Mouse (Mus musculus) hindbrain, postnatal 0 days (tissue): ENCODE measurements around the gene Rab3ip. TPM values are rescaled to one million over a fixed set of nuclear protein-coding genes. Genes with fewer than 3 reads are reported as not detected.

Experiments
- ATAC-seq: fragments of 200-750 bp; cut with Nextera tagmentation; 2 replicates; pipeline ENCODE4 v1.8.0; 2017; ENCODE audit warnings: mild to moderate bottlenecking, moderate TSS enrichment, moderate library complexity
- DNase-seq: peaks from one replicate; pipeline ENCODE4 v3.0.0-alpha.2; 2015; ENCODE audit warnings: low spot score
- H3K27ac ChIP-seq: fragments of 300-500 bp; sonication (generic); 2 replicates; pipeline ENCODE4 v1.5.1; 2014; ENCODE audit warnings: mild to moderate bottlenecking
- H3K27me3 ChIP-seq: fragments of 300-500 bp; sonication (generic); 2 replicates; pipeline ENCODE4 v1.6.1; 2014; ENCODE audit warnings: low read length, mixed read lengths; ENCODE audit not compliant: insufficient read depth
- H3K36me3 ChIP-seq: fragments of 300-500 bp; sonication (generic); 2 replicates; pipeline ENCODE4 v1.6.1; 2014; ENCODE audit warnings: low read length, mixed read lengths; ENCODE audit not compliant: insufficient read depth
- H3K4me1 ChIP-seq: fragments of 300-500 bp; sonication (generic); 2 replicates; pipeline ENCODE4 v1.6.1; 2014; ENCODE audit warnings: antibody characterized with exemption, low read length, mixed read lengths; ENCODE audit not compliant: insufficient read depth
- H3K4me2 ChIP-seq: fragments of 300-500 bp; sonication (generic); 2 replicates; pipeline ENCODE4 v1.6.1; 2014; ENCODE audit warnings: low read depth, mild to moderate bottlenecking, low read length, moderate library complexity, mixed read lengths
- H3K4me3 ChIP-seq: fragments of 300-500 bp; sonication (generic); 2 replicates; pipeline ENCODE4 v1.5.1; 2014; ENCODE audit warnings: low read length
- H3K9ac ChIP-seq: fragments of 300-500 bp; sonication (generic); replicated peaks from 2 replicates; pipeline ENCODE4 v1.6.1; 2014; ENCODE audit warnings: mild to moderate bottlenecking, low read length, moderate library complexity, mixed read lengths
- H3K9me3 ChIP-seq: fragments of 300-500 bp; sonication (generic); 2 replicates; pipeline ENCODE4 v1.6.1; 2016; ENCODE audit warnings: low read length, mixed read lengths
- CTCF ChIP-seq: IDR thresholded peaks from 2 replicates; pipeline ENCODE4 v1.5.1; 2016; ENCODE audit warnings: antibody characterized with exemption, control low read depth, low read depth
- WGBS: fragments of 180-500 bp; shearing (Covaris S2); extraction: QIAGEN DNeasy Blood & Tissue Kit; methylation state at CpG from one replicate; pipeline ENCODE4 v1.1.7; 2014; 5-methylcytosine and 5-hydroxymethylcytosine counted together
- polyA plus RNA-seq: library from polyadenylated mRNA; unstranded; fragments of >200 nt; fragmentation: Nextera tagmentation; extraction: Ambion mirVana; gene quantifications from 2 replicates; pipeline ENCODE4 v1.2.1, GENCODE M21; 2015
- total RNA-seq: library from RNA; depleted of rRNA; stranded (reverse); fragments of >200 nt; gene quantifications from 2 replicates; pipeline ENCODE4 v1.2.3, GENCODE M21; 2014

Gene Rab3ip
- total and polyA plus RNA-seq, 2 experiments from 2014 or later, result 38.7 to 134 TPM

DNA sequence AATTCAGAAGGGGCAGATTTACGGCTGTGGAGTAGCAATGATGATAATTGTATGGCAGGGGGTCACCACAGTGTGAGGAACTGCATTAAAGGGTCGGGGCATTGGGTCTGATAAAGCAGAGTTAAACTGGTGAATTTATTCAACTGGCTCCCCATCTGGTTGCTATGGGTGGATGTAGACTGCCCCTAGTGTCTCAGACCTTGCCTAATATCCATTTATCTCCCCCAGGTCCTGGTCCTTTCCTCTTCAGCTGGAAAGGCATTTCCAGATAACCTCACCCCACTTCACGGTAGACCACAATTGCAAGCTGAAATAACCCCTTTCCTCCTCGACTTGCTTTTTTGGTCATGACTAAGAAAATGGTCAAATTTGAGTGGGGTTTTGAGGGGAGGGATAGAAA is 26.9 kb upstream of the Rab3ip start:
- no peak for DNase-seq
- TF ChIP-seq CTCF, result no peak
- Histone ChIP-seq H3K27ac (no peak overlapping the region), H3K4me2 (no peak overlapping the region), H3K4me3 (no peak overlapping the region), H3K9ac (no peak overlapping the region), H3K9me3 (no peaks in the 10 kb centered on the region), H3K27me3 (no peaks in the 10 kb centered on the region), H3K4me1 (no peaks in the 10 kb centered on the region), H3K36me3 (no peaks in the 10 kb centered on the region)
- 64% methylated on average over 4 of the region's 4 CpGs for WGBS
- ATAC-seq, result no peak

- no peaks in the 10 kb centered on the region for H3K27me3 ChIP-seq
- no peak within 1 kb of the TSS for H3K4me2 ChIP-seq
- no peak within 1 kb of the TSS for H3K4me3 ChIP-seq
- no peak for TF ChIP-seq CTCF
- no peaks in the 10 kb centered on the region for H3K4me1 ChIP-seq
- no peaks in the 10 kb centered on the region for H3K9me3 ChIP-seq
- no peaks in the 10 kb centered on the region for H3K36me3 ChIP-seq
- no peak within 1 kb of the TSS for H3K27ac ChIP-seq
- ATAC-seq, result no peak
- DNase-seq, result no peak
- H3K9ac ChIP-seq, result no peak within 1 kb of the TSS
- 95% methylated on average over 6 of the region's 6 CpGs for WGBS
Measured at GRCm38 (mm10) chr10:116972509-116972908, 21.9 kb upstream of the Rab3ip start, which contains the start of gene Gm10271. Gm10271 (minus strand) TSS chr10:116972609.

GRCm38 (mm10) chr10:116968741-116969140 is 18.2 kb upstream of the Rab3ip start:
- ATAC-seq (no peak), DNase-seq (no peak)
- no peaks in the 10 kb centered on the region for H3K27me3 ChIP-seq
- H3K36me3 ChIP-seq, result no peaks in the 10 kb centered on the region
- H3K4me3 ChIP-seq, result no peak overlapping the region
- no peaks in the 10 kb centered on the region for H3K9me3 ChIP-seq
- no peaks in the 10 kb centered on the region for H3K4me1 ChIP-seq
- H3K4me2 ChIP-seq, result no peak overlapping the region
- no peak overlapping the region for H3K27ac ChIP-seq
- 82% methylated on average over 4 of the region's 4 CpGs for WGBS
- TF ChIP-seq CTCF, result no peak
- no peak overlapping the region for H3K9ac ChIP-seq

DNA sequence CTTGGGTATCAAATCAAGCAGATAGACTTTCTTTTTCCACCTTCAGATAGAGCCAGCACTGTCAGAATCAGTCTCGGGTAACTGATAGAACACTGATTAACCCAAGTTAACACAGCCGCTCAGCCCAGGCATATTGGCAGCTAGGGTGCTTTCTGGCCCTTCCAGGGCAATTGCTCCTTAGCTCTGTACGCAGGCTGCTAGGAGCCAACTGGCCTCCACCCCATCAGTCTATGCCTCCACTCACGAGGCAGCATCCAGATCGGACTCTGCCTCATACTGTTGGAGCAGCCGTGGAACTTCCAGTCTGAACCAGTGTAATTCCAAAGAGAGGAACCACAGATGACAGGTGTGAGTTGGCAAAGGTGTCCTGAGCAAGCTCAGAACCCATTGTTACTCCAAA is 15.5 kb upstream of the Rab3ip start:
- Histone ChIP-seq H3K27ac (no peak overlapping the region), H3K9ac (no peak overlapping the region), H3K9me3 (no peaks in the 10 kb centered on the region), H3K36me3 (no peaks in the 10 kb centered on the region), H3K4me1 (no peaks in the 10 kb centered on the region), H3K4me3 (no peak overlapping the region), H3K4me2 (no peak overlapping the region), H3K27me3 (no peaks in the 10 kb centered on the region)
- ATAC-seq, result no peak
- 84% methylated on average over 6 of the region's 6 CpGs for WGBS
- DNase-seq, result no peak
- TF ChIP-seq CTCF, result no peak

GRCm38 (mm10) chr10:116965297-116965696 is 14.7 kb upstream of the Rab3ip start:
- WGBS, result 74% methylated on average over 5 of the region's 5 CpGs
- Histone ChIP-seq H3K9ac (no peak overlapping the region), H3K27ac (no peak overlapping the region), H3K36me3 (no peaks in the 10 kb centered on the region), H3K4me1 (no peaks in the 10 kb centered on the region), H3K4me3 (no peak overlapping the region), H3K9me3 (no peaks in the 10 kb centered on the region), H3K27me3 (no peaks in the 10 kb centered on the region), H3K4me2 (no peak overlapping the region)
- no peak for ATAC-seq
- no peak for DNase-seq
- TF ChIP-seq CTCF, result no peak

DNA sequence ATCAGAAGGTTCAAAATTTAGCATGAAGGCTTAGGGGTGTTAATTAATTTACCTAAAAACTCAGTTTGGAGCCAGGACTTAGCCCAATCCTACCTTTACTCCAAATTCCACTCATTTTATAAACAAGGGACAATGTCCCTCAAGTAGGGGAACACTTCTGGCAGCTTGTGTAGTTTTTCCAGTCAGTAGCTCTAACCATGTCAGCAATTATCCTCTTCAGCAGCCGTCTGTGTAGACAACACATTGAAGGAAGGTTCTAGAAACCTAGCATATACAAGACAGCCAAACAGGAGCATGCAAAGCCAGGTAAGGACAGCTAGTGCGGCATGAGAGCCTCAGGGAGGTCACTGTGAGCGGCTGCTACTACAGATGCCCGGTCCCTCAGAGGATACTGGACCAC is 14.0 kb upstream of the Rab3ip start:
- Histone ChIP-seq H3K36me3 (no peaks in the 10 kb centered on the region), H3K27me3 (no peaks in the 10 kb centered on the region), H3K4me1 (no peaks in the 10 kb centered on the region), H3K9me3 (no peaks in the 10 kb centered on the region), H3K9ac (no peak overlapping the region), H3K4me2 (no peak overlapping the region), H3K4me3 (no peak overlapping the region), H3K27ac (no peak overlapping the region)
- WGBS, result 89% methylated on average over 4 of the region's 4 CpGs
- no peak for ATAC-seq
- TF ChIP-seq CTCF, result no peak
- no peak for DNase-seq

GRCm38 (mm10) chr10:116964084-116964483 is 13.5 kb upstream of the Rab3ip start:
- H3K4me1 ChIP-seq, result no peaks in the 10 kb centered on the region
- TF ChIP-seq CTCF, result no peak
- no peak overlapping the region for H3K9ac ChIP-seq
- DNase-seq, result no peak
- no peak overlapping the region for H3K4me2 ChIP-seq
- H3K9me3 ChIP-seq, result no peaks in the 10 kb centered on the region
- H3K27ac ChIP-seq, result no peak overlapping the region
- H3K27me3 ChIP-seq, result no peaks in the 10 kb centered on the region
- no peak overlapping the region for H3K4me3 ChIP-seq
- WGBS, result 84% methylated on average over 11 of the region's 11 CpGs
- no peaks in the 10 kb centered on the region for H3K36me3 ChIP-seq
- no peak for ATAC-seq
